Mouse (Mus musculus) megakaryocyte, embryonic 14.5 days (primary cell): Measurements from ENCODE around the gene Ttc7b.

Experiments
- FLI1 ChIP-seq: IDR thresholded peaks from 2 replicates; pipeline ENCODE4 v1.6.1; 2012; ENCODE audit warnings: low read length, inconsistent platforms, mixed read lengths
- GATA1 ChIP-seq: IDR thresholded peaks from 3 replicates; pipeline ENCODE4 v1.6.1; 2012; ENCODE audit warnings: mixed read lengths, low read length, inconsistent platforms, borderline replicate concordance

DNA sequence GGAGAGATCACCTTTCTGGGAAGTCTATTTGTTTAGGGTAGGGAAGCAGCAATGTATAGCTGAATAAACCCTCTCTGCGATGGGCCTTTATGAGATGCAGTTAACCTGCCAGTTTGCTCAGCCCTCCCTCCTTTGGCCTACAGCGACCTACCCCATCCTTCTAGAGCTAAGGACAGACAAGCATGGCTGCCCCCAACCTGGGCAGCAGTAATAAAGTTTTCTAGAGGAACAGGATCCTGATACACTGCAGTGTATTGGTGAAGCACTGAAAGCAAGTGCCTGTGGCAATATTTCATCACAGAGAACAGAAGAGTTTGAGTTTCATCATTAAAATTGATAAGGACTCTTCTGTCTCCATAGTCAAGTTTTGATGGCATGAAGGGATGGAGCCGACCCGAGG, 79.0 kb downstream of the Ttc7b start:
- TF ChIP-seq GATA1 = no peak
- TF ChIP-seq FLI1 = no peak
